Mouse (Mus musculus) splenic B cell, adult 2 months (primary cell): ENCODE results near the gene F930015N05Rik.

Experiments used
- DNase-seq: peaks from one replicate; pipeline ENCODE4 v3.0.0-alpha.2; 2011; ENCODE audit warnings: low read depth, low spot score
- H3K27me3 ChIP-seq: 2 replicates; pipeline ENCODE4 v1.6.1; 2012; ENCODE audit warnings: mild to moderate bottlenecking, low read length, moderate library complexity, mixed read lengths; ENCODE audit not compliant: control insufficient read depth, poor library complexity, insufficient read depth, severe bottlenecking
- H3K36me3 ChIP-seq: 2 replicates; pipeline ENCODE4 v1.6.1; 2012; ENCODE audit warnings: mild to moderate bottlenecking, low read length, moderate library complexity, mixed read lengths; ENCODE audit not compliant: control insufficient read depth, poor library complexity, insufficient read depth, severe bottlenecking

The F930015N05Rik gene

DNA sequence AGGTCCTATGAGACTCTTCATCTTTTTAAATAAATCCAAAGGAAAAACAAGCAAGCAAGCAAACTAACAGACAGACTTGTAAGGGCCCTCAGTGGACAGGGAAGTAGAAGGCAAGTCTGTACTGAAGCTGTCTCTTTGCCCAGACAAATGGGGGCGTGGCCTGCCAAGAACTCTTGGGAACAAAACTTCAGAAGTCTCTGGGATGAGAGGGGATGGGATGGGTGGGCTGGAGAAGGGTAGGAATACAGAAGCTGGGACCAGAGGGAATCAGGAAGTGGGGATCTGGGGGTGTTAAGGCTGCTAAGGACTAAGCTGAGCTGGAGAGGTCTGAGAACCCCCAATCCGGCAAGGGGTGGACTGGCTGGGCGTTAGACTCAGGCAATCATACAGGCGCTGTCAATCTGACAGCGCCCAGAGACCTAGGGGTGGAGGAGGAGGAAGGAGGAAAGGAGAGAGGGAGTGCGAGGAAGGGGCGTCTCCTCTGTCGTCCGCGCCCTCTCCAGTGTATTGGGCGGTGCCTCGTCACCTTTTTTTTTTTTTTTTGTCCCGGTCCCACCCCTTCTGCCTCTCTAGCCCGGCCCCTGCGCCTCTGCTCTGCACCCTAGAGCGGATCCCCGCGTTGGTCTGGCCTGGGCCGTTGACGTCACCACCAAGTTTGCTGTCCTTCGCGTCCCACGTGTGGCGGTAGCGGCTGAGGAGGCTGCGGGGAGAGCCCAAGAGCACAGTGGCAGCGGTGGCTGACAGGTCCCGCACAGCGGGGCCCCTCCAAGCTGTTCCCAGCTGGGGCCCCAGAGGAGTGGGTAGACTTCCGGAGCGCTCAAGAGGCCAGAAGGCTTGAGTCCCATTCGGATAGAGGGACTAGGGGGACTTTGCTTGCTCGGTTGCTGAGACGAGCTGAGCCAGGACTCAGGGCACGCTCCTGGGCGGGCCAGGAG, 1.6 kb downstream of the F930015N05Rik start, which contains the start of gene Hs3st3a1:
TSS of gene Hs3st3a1 (plus strand) at position 722 of the 935 bp plus-strand sequence.
- DNase-seq: no peak
- Histone ChIP-seq H3K27me3 (no peaks in the 10 kb centered on the region; the same call in 1 of the 2 replicates), H3K36me3 (no peaks in the 10 kb centered on the region)

DNA sequence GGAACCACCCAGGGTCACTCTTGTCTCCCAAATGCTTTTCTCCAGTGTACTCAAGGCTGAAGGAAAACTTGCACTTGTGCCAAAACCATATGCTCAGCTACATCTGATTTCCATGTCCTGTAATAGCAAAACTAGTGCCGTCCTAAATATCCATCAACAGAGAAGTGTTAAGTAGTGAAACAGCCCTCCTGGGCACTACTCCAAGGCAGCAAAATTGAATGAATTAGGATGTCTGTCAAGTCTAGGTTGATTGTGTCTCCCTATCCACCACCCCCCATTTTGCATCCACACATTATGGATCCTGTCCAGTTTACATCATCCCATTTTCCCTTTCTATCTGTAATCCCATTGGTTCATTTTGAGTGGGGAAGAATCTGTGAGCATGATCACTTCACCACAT, 17.5 kb downstream of the F930015N05Rik start:
- H3K27me3 ChIP-seq: no peaks in the 10 kb centered on the region
- no peak for DNase-seq
- no peaks in the 10 kb centered on the region for H3K36me3 ChIP-seq

DNA sequence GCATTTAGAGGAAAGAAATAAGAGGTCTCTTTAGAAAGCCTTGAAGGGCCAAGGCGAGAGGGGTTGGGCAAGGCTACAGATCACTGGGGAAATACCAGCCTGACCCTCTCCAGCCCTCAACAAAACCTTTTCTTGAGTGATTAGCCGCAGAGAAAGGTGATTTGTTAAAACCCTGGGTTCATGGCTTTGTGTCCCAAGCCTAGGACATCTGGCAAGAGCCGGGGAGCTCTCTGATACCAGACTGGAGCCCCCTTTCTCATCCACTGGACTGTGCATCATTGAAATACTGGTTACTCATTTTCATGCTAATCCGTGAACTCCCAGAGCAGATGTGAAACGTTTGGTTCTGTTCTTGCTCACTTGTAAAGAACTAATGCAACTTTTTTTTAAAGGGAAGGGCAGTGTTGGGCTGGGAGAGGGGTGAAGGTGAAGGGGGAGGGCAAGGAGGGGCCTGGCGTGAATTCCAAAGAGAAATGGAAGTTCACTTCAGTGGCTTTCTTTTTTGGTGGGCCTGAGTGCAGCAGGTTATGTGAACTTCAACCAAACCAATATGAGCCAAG, 35.8 kb downstream of the F930015N05Rik start:
- Histone ChIP-seq H3K27me3 (no peaks in the 10 kb centered on the region), H3K36me3 (no peaks in the 10 kb centered on the region)
- no peak for DNase-seq

DNA sequence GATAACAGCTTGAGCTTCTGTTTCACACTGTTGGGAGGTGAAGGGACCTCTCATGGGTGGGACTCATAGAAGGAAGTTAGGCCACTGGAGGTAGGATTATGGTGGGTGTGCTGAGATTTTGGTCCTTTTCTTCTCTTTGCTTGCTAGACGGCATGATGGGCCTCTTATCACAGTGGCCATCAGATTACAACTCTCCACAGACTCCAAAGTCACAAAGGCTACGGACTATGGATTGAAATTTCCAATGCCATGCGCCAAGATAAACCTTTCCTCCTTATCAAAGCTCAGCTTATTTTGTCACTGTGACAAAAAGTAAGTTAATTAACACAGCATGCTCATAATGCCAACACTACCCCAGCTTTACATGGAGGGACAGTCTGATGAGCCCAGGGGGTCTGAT, 38.8 kb downstream of the F930015N05Rik start:
- no peak for DNase-seq
- Histone ChIP-seq H3K27me3 (no peaks in the 10 kb centered on the region), H3K36me3 (no peaks in the 10 kb centered on the region)

DNA sequence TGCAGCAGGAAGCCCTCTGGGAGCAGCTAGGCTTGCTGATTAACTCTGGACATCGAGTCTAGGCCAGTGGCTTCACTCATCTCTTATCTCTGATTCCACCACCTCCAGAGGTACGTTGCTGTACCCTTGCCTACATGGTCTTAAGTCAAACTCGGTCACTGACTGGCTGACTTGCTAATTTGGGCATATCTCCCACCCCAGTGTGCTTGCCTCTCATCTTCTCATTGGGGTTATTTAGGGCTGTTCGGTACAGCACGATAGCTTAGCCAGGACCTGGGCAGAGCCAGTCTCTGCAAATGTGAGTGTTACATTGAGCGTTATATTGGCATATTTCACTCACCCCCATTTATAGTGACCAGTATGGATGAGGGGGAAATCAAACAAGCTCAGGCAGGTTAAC, 39.5 kb downstream of the F930015N05Rik start:
- DNase-seq: no peak
- Histone ChIP-seq H3K36me3 (no peaks in the 10 kb centered on the region), H3K27me3 (no peaks in the 10 kb centered on the region; the same call in 1 of the 2 replicates)

DNA sequence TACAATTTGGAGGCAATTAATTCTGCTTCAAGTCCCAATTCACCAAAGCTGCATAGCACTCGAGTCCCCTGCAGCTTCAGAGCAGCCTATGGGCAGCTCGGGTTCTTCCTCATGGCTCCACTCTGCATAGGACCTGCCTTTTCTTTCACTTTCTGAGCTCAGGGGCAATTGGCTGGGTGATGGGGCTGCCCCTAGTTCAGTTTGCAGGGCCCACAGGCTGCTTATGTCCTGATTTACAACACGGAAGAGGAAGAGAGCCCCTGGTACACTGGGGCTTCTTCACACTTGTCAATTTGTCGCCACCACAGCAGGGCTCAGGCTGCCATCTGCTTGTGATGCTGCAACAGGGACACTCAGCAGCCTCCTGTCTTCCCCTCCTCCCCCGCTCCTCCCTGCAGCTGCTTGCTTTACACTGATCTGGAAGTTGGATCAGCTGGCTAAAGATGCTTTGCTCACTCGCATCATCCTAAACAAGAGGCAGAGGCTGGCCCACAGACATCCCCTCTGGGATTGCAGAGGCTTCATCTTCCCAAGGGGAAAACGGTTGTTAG, 40.0 kb downstream of the F930015N05Rik start:
- Histone ChIP-seq H3K36me3 (no peaks in the 10 kb centered on the region), H3K27me3 (no peaks in the 10 kb centered on the region; the same call in 1 of the 2 replicates)
- no peak for DNase-seq

DNA sequence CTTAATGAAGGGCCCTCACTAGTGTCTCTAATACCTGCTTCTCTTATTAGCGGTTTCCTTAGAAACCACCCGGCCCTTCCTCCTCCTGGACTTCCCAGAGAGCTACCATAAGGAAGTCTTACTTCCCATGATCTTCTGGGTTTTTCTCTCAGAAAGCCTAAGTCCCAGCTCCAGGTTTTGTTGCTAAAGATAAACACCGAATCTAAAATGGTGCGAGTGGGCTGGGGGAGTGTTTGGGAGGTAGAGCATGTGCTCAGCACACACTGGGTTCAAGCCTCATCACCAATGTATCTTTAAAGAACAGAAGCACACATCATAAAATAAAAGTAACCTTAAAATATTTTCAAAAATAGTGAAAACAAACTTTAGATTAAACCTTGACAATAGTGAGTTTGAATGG, 50.1 kb downstream of the F930015N05Rik start:
- Histone ChIP-seq H3K27me3 (no peaks in the 10 kb centered on the region), H3K36me3 (no peaks in the 10 kb centered on the region)
- DNase-seq: no peak
